Mouse (Mus musculus): ENCODE results near the gene Utp3.
A peak's percentile ranks its signal among the peaks of the same experiment; 100 is the strongest.
"Not testable (repeated sequence)": the region's sequence is repeated elsewhere in the genome, so short reads cannot be mapped to it uniquely, and the experiment has no call there.

The Utp3 gene

GRCm38 (mm10) chr5:88554086-88554886 lies at the start of gene Utp3:
Utp3 (plus strand) TSS chr5:88554462.
- peak; percentile 95 to 97 for DNase-seq

DNA sequence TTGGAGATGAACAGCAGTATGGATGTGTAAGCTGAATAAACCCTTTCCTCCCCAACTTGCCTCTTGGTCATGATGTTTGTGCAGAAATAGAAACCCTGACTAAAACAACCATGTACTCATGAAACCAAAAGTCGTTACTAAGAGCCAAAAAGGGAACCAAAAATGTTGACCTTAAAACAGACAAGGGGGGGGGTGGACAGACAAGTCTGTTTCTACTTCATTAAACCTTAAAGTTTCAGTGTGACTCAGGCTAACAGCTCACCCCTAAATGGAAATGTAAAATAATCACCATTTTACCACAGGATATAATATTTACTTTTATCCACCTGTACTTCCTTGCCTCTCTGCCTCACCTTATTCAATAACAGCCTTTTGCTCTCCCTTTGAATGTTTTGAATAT lies 45.7 kb upstream of the Utp3 start:
- DNase-seq, result no peak

GRCm38 (mm10) chr5:88508990-88509389 lies 45.3 kb upstream of the Utp3 start:
- no peak for DNase-seq

DNA sequence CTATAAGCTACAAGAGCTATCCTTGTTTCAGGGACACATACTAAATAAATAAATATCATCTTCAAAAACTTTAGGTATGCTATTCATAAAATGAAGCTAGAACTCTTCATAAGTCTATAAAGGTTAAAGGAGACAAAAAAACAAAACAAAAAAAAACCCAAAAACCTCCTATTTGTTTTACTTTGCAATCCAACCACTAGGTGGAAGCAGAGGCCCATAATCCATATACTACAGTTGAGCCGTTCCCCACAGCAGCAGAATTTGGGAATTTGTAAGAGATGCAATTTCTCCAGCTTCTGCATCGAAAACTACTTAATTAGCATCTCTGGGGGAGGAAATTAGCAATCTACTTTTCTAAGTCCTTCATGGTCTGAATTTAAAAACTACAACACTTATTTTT lies 35.0 kb upstream of the Utp3 start:
- DNase-seq, result peak in 1 of 2 experiments; percentile 29

GRCm38 (mm10) chr5:88527657-88528056 lies 26.6 kb upstream of the Utp3 start, which contains the start of gene Jchain:
Jchain (minus strand) TSS chr5:88527891.
- DNase-seq, result no peak

GRCm38 (mm10) chr5:88530908-88531307 lies 23.4 kb upstream of the Utp3 start:
- DNase-seq, result no peak

GRCm38 (mm10) chr5:88534697-88535096 lies 19.6 kb upstream of the Utp3 start:
- DNase-seq, result no peak

- no peak for DNase-seq
These were observed 13.4 kb upstream of the Utp3 start for GRCm38 (mm10) chr5:88540845-88541244.

- peak in 1 of 2 experiments; percentile 49 for DNase-seq
These were observed 11.5 kb upstream of the Utp3 start for GRCm38 (mm10) chr5:88542651-88543282.

DNA sequence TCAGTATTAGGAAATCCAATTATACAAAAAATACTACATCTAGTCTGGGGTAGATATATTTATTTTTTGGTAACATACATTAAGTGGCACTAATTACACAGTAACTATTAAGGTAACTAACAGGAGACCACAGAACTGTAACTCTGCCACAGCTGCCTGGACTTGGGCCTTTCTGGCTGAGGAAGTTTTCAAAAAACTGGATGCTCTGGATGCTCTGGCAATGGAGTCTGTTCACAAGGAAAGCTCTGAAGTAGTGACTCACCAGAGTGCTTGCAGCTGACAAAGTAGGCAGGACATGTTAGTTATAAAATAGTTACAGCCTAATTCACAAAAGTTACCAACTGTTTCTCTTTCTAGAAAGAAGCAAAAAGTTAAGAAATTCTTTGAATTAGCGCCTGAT lies 9.9 kb upstream of the Utp3 start:
- not testable (repeated sequence) for DNase-seq

DNA sequence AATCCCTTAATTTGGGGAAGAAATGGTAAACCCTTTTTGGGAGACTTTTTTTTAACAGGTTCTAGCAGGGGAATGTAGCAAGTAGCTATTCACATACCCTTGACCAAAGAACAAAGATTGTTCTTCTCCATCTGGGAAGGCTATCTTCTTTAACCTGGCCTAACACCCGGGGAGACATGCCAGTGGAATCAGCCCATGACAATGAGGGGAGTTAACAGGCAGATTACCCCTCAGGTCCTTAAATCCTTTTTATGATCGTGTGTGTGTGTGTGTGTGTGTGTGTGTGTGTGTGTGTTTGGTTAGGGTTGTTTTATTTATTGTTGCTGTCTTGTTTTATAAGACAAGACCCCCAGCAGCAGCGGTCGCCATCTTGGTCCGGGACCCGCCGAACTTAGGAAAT lies 8.7 kb upstream of the Utp3 start:
- DNase-seq, result no peak

- DNase-seq, result no peak
These were observed 784 bp upstream of the Utp3 start for GRCm38 (mm10) chr5:88553271-88554085.

- no peak for DNase-seq
These were observed 4.7 kb downstream of the Utp3 start for GRCm38 (mm10) chr5:88558991-88559390.

- no peak for DNase-seq
These were observed 7.0 kb downstream of the Utp3 start for GRCm38 (mm10) chr5:88561080-88561814.

GRCm38 (mm10) chr5:88562863-88563780 lies 8.9 kb downstream of the Utp3 start:
- no peak for DNase-seq

- peak; percentile 91 to 94 for DNase-seq
These were observed 10.4 kb downstream of the Utp3 start, which contains the start of gene Rufy3 for GRCm38 (mm10) chr5:88564501-88565147. Rufy3 (plus strand) TSS chr5:88565040.

- peak; percentile 76 to 86 for DNase-seq
These were observed 11.1 kb downstream of the Utp3 start for GRCm38 (mm10) chr5:88565148-88566033.

DNA sequence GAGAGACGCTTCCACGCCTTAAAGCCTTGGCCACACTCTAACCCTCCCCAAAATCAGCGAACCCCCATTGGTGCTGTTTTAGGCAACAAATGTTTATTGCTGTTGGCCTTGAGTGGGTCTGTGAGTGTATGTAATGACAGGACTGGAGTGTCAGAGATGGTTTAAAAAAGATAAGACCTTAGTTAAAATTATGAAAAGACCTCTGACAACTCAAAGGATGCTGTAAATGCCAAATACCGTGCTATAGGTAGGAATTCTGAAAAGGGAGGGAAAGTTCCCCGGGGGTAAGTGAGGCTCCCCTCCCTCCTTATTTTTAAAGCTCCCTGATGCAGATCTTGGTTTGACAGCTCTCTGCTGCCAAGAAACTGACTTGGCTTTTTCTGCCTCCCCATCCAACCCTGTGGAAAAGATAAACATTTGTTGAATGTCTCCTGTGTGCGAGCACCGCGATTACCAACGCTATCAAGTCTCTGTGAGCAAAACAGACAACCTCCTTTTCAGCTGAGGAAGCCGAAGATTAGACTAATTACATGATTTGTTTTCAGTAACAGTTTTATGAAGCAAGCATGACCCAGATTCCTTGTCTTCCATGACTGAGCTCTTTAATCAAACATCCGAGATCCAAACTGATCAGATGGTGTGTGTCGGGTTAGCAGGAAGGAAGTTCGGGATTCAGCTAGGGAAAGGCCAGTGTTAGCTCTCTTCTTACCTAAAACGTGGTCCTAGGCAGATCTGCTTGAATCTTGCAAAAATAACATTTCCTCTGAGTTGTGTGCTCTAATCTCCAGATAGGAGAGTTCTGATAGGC lies 12.0 kb downstream of the Utp3 start:
- DNase-seq, result no peak

- no peak for DNase-seq
These were observed 15.3 kb downstream of the Utp3 start for GRCm38 (mm10) chr5:88569541-88569940.

All from lung, postnatal 4 days (tissue).